Mouse (Mus musculus) kidney, adult 9 months (tissue): ENCODE results near the gene 1700012A03Rik.

Experiments
- DNase-seq: peaks from one replicate; pipeline ENCODE4 v3.0.0; 2022

The 1700012A03Rik gene

DNA sequence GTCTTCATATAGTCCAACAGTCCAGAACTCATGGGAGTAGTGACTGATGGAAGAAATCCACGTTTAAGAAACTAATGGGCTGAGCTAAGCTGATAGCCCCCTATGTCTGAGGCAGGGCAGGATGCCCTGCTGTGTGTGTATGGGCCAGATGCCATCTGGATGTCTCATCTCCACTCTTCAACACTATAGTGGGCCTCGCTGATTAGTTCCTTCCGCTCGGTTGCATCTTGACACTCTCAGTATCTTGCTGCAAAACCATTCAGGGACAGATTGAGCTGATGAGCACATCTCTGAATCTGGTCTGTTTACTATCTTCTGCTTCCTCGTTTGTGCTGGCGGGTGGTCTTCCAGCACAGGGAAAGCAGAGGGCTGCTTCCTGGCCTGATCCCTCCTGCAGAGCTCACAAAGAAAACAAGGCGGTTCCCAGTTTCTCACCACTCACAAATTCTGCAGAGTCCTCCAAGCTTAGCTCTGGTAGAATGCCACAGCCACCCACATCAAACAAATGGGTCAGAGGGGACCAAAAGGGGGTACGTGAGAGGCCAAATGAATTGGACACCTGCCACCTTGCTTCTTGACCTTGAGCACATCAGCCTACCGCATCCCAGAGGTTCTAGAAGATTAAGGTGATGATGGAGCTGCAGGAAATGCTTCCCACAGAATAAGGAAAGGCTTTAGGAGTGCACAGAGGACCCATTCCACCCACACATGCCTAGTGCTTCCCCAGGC lies 55.7 kb downstream of the 1700012A03Rik start:
- DNase-seq: no peak
